Mouse (Mus musculus): ENCODE results near the gene Arhgap33.

Arhgap33 gene

GRCm38 (mm10) chr7:30553021-30553589 is 18.2 kb upstream of the Arhgap33 start:
- in situ Hi-C loops (cut with MboI, MseI), result no loop called here

- in situ Hi-C loops (cut with MboI, MseI), result no loop called here
Measured at GRCm38 (mm10) chr7:30552102-30553020, 17.5 kb upstream of the Arhgap33 start, which contains the start of the genes Hspb6 and Proser3. TSS of gene Hspb6 (plus strand) at chr7:30552178. TSS of gene Proser3 (minus strand) at chr7:30552299.

- in situ Hi-C loops (cut with MboI, MseI), result no loop called here
Measured at GRCm38 (mm10) chr7:30551445-30552101, 16.7 kb upstream of the Arhgap33 start.

- in situ Hi-C loops (cut with MboI, MseI), result no loop called here
Measured at GRCm38 (mm10) chr7:30550603-30551002, 15.7 kb upstream of the Arhgap33 start.

- in situ Hi-C loops (cut with MboI, MseI), result no loop called here
Measured at GRCm38 (mm10) chr7:30549880-30550279, 15.0 kb upstream of the Arhgap33 start.

GRCm38 (mm10) chr7:30544327-30544726 is 9.5 kb upstream of the Arhgap33 start:
- in situ Hi-C loops (cut with MboI, MseI), result no loop called here

GRCm38 (mm10) chr7:30540572-30540971 is 5.7 kb upstream of the Arhgap33 start:
- in situ Hi-C loops (cut with MboI, MseI), result no loop called here

GRCm38 (mm10) chr7:30533941-30534632 is 773 bp downstream of the Arhgap33 start:
- in situ Hi-C loops (cut with MboI, MseI), result no loop called here

- in situ Hi-C loops (cut with MboI, MseI), result no loop called here
Measured at GRCm38 (mm10) chr7:30532931-30533330, 1.9 kb downstream of the Arhgap33 start.

- in situ Hi-C loops (cut with MboI, MseI), result no loop called here
Measured at GRCm38 (mm10) chr7:30531291-30531815, 3.5 kb downstream of the Arhgap33 start.

GRCm38 (mm10) chr7:30526981-30527380 is 7.9 kb downstream of the Arhgap33 start:
- in situ Hi-C loops (cut with MboI, MseI), result no loop called here

- in situ Hi-C loops (cut with MboI, MseI), result no loop called here
Measured at GRCm38 (mm10) chr7:30526399-30526798, 8.5 kb downstream of the Arhgap33 start.

GRCm38 (mm10) chr7:30525954-30526353 is 8.9 kb downstream of the Arhgap33 start:
- in situ Hi-C loops (cut with MboI, MseI), result no loop called here

- in situ Hi-C loops (cut with MboI, MseI), result loop anchor here (25.0 kb wide), 1 partner anchor 1112 kb away; no protein-coding TSS in a partner anchor
Measured at GRCm38 (mm10) chr7:30524487-30524886, 10.4 kb downstream of the Arhgap33 start.

GRCm38 (mm10) chr7:30522871-30523270 is 12.0 kb downstream of the Arhgap33 start:
- in situ Hi-C loops (cut with MboI, MseI), result loop anchor here (25.0 kb wide), 1 partner anchor 1111 kb away; no protein-coding TSS in a partner anchor

- in situ Hi-C loops (cut with MboI, MseI), result loop anchor here (25.0 kb wide), 1 partner anchor 1109 kb away; no protein-coding TSS in a partner anchor
Measured at GRCm38 (mm10) chr7:30520856-30521255, 14.0 kb downstream of the Arhgap33 start.

- in situ Hi-C loops (cut with MboI, MseI), result loop anchor here (25.0 kb wide), 1 partner anchor 1108 kb away; no protein-coding TSS in a partner anchor
Measured at GRCm38 (mm10) chr7:30520396-30520795, 14.5 kb downstream of the Arhgap33 start.

- in situ Hi-C loops (cut with MboI, MseI), result loop anchor here (25.0 kb wide), 1 partner anchor 1106 kb away; no protein-coding TSS in a partner anchor
Measured at GRCm38 (mm10) chr7:30518325-30518724, 16.5 kb downstream of the Arhgap33 start.

GRCm38 (mm10) chr7:30515003-30515760 is 19.7 kb downstream of the Arhgap33 start:
- in situ Hi-C loops (cut with MboI, MseI), result loop anchor here (25.0 kb wide), 1 partner anchor 1103 kb away; no protein-coding TSS in a partner anchor

GRCm38 (mm10) chr7:30508061-30508460 is 26.8 kb downstream of the Arhgap33 start:
- in situ Hi-C loops (cut with MboI, MseI), result loop anchor here (25.0 kb wide), 1 partner anchor 1096 kb away; no protein-coding TSS in a partner anchor

Data from T-helper 2 cell (primary cell).